Mouse (Mus musculus) gastrocnemius, adult 8-10 months (tissue): Measurements from ENCODE around the gene Gramd1b. TPM values are rescaled to one million over a fixed set of nuclear protein-coding genes. Genes with fewer than 3 reads are reported as not detected.

Experiments
- DNase-seq, 2 experiments: peaks; one replicate each; pipeline ENCODE4 v3.0.0; 2022; ENCODE audit warnings: low spot score in 2 of 2
- total RNA-seq, 4 experiments: library from RNA; stranded (reverse); gene quantifications; 2 replicates each; pipeline ENCODE4 v1.2.4; 2022

Gramd1b gene
- total RNA-seq = 1 to 10 TPM; 3.6 to 6.0 (median 4.8) TPM

GRCm38 (mm10) chr9:40531027-40531621 is at the start of gene Gramd1b:
TSS of gene Gramd1b (minus strand) at chr9:40531383.
- DNase-seq = no peak

DNA sequence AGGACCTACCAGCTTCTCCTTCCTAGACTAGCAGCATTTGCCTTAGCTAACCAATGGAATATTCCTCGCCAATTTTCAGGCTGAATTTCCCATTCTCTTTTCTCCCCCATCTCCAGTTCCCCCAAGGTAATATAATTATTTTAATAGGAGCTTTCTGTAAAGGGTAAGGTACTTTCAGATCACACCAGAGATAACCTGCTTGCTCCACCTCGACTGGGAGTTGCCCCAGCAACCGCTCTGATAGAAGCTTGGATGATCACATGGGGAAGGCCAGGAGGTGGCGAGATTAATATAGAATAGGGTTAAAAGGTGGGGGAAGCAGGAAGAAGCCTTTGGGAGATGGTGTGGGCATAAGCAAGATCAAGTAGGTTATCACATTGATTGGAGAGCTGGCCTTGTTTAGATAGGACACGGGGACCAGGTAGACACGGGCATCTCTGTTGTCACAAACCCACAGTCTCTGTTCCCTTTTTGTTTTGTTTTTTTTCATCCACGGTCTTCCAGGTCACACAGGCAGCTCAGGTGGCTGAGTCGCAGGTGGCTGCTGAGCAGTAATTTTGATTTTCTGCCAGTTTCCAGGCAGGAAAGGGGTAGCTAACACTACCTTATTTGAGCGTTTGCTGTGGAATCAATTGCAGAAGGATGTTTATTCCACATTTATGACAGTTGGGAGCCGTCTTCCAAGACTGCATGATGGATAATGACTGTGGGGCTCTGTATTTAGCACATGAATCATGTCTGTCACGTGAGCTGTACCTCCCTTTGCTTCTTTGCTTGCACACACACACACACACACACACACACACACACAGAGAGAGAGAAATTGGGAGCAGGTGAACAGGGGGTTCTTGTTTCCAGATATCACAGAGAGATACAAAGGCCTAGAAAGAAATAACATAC is 47.8 kb upstream of the Gramd1b start:
- DNase-seq = no peak

DNA sequence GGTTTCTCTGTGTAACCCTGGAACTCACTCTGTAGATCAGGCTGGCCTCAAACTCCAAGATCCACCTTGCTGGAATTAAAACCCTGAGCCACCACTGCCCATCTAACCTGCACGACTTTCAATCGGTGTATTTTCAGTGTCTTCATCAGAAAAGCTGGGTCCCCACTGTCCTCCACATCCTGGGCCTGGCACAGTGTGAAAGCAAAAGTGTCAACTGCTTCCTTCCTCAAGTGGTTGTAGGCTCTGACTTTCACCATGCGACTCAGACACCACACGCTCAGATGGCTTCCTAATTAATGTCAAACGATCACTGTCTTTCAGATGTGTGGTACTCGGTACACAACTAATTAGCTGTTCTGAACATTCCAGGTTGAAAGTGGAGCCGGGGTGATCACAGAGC is 45.9 kb upstream of the Gramd1b start:
- DNase-seq = no peak

GRCm38 (mm10) chr9:40575053-40575985 is 44.1 kb upstream of the Gramd1b start:
- peak in 1 of 2 experiments; percentile 13 for DNase-seq

- DNase-seq = no peak
Observed at GRCm38 (mm10) chr9:40571280-40571679, 40.1 kb upstream of the Gramd1b start.

DNA sequence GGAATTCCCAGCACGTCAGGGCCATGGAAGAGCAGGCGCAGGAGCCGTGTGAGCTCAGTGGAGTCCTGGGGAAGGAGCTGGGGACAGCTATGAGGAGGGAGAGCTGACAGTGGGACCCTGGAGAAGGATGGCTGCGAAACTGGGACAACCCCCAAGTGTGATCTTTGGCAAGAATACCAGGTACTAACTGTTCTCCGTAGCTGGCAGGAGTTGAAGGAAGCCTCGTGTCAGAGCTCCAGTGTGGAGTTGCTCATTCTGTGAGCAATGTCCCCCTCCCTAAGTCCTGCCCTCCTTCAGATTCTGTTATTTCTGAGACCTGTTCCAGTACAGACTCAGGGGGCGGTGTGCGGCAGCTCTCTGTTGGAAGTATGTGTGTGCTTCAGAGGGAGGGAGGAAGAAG is 36.9 kb upstream of the Gramd1b start:
- DNase-seq = peak in 1 of 2 experiments; percentile 64

DNA sequence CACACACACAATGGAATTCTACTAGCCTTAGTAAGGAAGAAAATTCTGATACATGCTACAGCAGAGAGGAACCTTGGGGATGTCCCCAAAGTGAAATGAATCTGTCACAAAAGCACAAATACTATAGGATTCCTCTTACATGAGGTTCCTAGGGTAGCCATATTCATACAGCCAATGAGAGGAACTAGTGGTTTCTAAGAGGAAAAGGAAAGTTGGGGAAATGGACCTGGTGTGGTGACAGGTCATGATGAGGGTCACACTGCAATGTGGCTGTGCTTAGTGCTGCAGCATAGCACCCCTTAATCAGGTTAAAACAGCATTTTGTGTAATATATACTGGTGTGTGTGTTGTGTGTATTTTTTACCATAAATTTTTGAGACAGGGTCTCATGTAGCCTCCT is 32.6 kb upstream of the Gramd1b start:
- DNase-seq = no peak

DNA sequence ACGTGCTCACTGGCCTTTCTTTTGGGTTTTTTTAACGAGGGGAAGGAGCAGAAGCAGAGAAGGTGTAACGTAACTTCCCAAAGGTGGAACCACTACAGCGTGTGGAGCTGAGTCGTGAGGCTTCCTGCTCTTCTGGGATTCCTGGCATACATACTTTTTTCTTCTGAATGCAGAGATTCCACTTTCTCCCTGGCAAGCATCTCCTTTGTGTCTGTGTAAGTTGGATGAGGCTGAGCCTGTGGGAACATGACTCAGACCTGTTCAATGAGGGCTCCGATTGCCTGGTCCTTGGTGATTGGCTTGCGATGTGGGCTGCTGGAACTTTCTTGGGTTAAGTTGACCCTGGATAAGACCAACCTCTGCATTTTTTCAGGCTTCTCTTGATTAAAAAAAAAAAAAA is 28.5 kb upstream of the Gramd1b start:
- DNase-seq = no peak

GRCm38 (mm10) chr9:40557796-40558195 is 26.6 kb upstream of the Gramd1b start:
- no peak for DNase-seq

GRCm38 (mm10) chr9:40556396-40556795 is 25.2 kb upstream of the Gramd1b start:
- no peak for DNase-seq

GRCm38 (mm10) chr9:40555243-40555642 is 24.1 kb upstream of the Gramd1b start:
- DNase-seq = no peak

GRCm38 (mm10) chr9:40547876-40548275 is 16.7 kb upstream of the Gramd1b start:
- no peak for DNase-seq

- no peak for DNase-seq
Observed at GRCm38 (mm10) chr9:40545193-40545592, 14.0 kb upstream of the Gramd1b start.

- DNase-seq = no peak
Observed at GRCm38 (mm10) chr9:40539588-40540140, 8.5 kb upstream of the Gramd1b start.

DNA sequence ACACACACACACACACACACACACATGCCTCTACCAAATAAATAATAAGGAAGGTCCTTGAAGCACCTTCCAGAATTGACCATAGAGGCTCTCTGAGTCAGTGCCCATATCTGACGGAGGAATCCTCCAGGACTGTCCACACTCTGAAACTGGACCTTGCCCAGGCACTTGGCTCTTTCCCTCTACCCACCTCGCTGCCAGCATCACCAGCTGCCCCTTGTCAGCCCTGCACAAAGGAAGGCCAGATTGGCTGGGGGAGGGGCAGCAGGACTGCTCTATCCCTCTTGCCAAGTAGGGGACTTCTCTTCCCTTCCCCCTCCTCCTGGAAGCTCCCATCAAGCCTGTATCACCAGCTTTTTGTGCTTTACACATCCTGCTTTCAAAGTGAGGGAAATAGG is 6.5 kb upstream of the Gramd1b start:
- DNase-seq = peak; percentile 6 to 24

- DNase-seq = no peak
Observed at GRCm38 (mm10) chr9:40537044-40537707, 6.0 kb upstream of the Gramd1b start.

- no peak for DNase-seq
Observed at GRCm38 (mm10) chr9:40530536-40530935, 647 bp downstream of the Gramd1b start.

GRCm38 (mm10) chr9:40528733-40529132 is 2.5 kb downstream of the Gramd1b start:
- no peak for DNase-seq

DNA sequence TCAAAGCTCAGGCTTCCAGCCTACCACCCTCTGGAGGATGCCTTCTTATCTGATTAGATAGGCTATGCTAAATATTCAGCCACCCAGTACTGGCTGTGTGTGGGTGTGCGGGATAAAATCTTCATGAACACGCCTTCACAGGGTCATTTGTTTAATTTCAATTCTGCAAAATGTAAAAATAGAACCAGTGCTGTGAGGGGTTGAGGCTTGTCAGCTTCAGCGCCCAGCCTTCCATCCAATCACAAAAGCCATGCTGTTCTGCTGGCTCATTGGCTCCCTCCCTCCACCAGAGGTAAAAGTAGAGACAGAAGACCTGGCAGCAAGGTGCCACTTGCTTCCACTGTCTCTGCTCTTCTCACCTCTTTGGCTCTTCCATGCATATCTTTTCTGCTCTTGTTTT is 4.3 kb downstream of the Gramd1b start:
- DNase-seq = no peak

GRCm38 (mm10) chr9:40522156-40522555 is 9.0 kb downstream of the Gramd1b start:
- DNase-seq = no peak

DNA sequence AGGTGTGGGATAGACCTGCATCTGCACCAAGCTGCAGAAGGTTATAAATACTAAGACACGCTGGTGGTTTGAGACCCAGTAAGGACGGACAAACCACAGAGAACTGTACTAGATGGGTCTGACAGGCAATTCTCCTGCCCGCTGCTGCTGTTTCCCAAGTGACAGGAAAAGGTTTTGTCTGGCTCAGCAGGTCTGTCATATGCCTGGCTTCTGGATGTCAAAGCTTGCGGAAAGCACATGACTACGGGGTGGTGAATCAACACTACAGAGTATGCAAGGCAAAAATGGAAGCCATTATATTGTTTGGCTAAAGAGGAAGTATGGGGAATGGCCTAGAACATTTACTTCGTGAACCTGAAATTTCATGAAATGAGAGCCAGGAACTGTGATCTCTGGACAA is 10.1 kb downstream of the Gramd1b start:
- no peak for DNase-seq
